ENCODE assay signal across 9 mouse cellular contexts in genomic region chr12:17529726-17530125, GRCm38 (mm10).
"Had no signal": no experiment of that assay in that cellular context is flagged by ENCODE, and none has a peak within 500 bp of the region (broad histone marks: within the 10 kb centered on the region; RNA-seq: fewer than 3 reads in every experiment).

No protein-coding gene starts in this region.

- H3K27me3 ChIP-seq: limb, embryonic 12.5 days; midbrain, embryonic 15.5 days; neural tube, embryonic 12.5 days had no signal

- H3K9me3 ChIP-seq: limb, embryonic 12.5 days; midbrain, embryonic 15.5 days; neural tube, embryonic 12.5 days had no signal

- H3K9ac ChIP-seq: limb, embryonic 12.5 days; lung, embryonic 14.5 days; midbrain, embryonic 15.5 days; neural tube, embryonic 12.5 days had no signal

- H3K4me1 ChIP-seq: midbrain, embryonic 15.5 days; neural tube, embryonic 12.5 days had no signal

- ATAC-seq: midbrain, embryonic 15.5 days had no signal

- H3K4me2 ChIP-seq: limb, embryonic 12.5 days; lung, embryonic 14.5 days; midbrain, embryonic 11.5 days; midbrain, embryonic 15.5 days; neural tube, embryonic 12.5 days had no signal

- H3K36me3 ChIP-seq: limb, embryonic 12.5 days; midbrain, embryonic 15.5 days; neural tube, embryonic 12.5 days had no signal

- H3K4me3 ChIP-seq: limb, embryonic 12.5 days; midbrain, embryonic 15.5 days; neural tube, embryonic 12.5 days had no signal

- DNase-seq: kidney, postnatal 25 days; lung, embryonic 14.5 days; lung, postnatal 14 days; thymus, postnatal 4 days had no signal

- H3K27ac ChIP-seq: limb, embryonic 12.5 days; midbrain, embryonic 15.5 days; neural tube, embryonic 12.5 days; stomach, postnatal 0 days had no signal
